Mouse (Mus musculus) right cerebral cortex, adult 2 months (tissue): ENCODE data around the gene Skiv2l.
"Not testable (repeated sequence)": the region's sequence is repeated elsewhere in the genome, so short reads cannot be mapped to it uniquely, and the experiment has no call there.

Experiments
- DNase-seq, 2 experiments: peaks; one replicate each; pipeline ENCODE4 v3.0.0; 2021 to 2022; ENCODE audit warnings: low spot score in 2 of 2

Gene Skiv2l

GRCm38 (mm10) chr17:34813747-34814146, 36.3 kb downstream of the Skiv2l start:
- DNase-seq, result peak; percentile 28 to 30

- DNase-seq, result no peak
Measured at GRCm38 (mm10) chr17:34811275-34811674, 38.7 kb downstream of the Skiv2l start.

- not testable (repeated sequence) for DNase-seq
Measured at GRCm38 (mm10) chr17:34810811-34811210, 39.2 kb downstream of the Skiv2l start.

GRCm38 (mm10) chr17:34810411-34810810, 39.6 kb downstream of the Skiv2l start:
- DNase-seq, result not testable (repeated sequence)

GRCm38 (mm10) chr17:34808599-34809205, 41.3 kb downstream of the Skiv2l start:
- no peak for DNase-seq

GRCm38 (mm10) chr17:34807176-34807575, 42.8 kb downstream of the Skiv2l start:
- no peak for DNase-seq

GRCm38 (mm10) chr17:34804871-34805562, 45.0 kb downstream of the Skiv2l start:
- no peak for DNase-seq

GRCm38 (mm10) chr17:34804301-34804700, 45.7 kb downstream of the Skiv2l start, which contains the start of gene Cyp21a1:
TSS of gene Cyp21a1 (minus strand) at chr17:34804561.
- DNase-seq, result not testable (repeated sequence)

GRCm38 (mm10) chr17:34803367-34803766, 46.6 kb downstream of the Skiv2l start:
- not testable (repeated sequence) for DNase-seq

GRCm38 (mm10) chr17:34802756-34803155, 47.3 kb downstream of the Skiv2l start:
- DNase-seq, result not testable (repeated sequence)

- DNase-seq, result not testable (repeated sequence)
Measured at GRCm38 (mm10) chr17:34800781-34801305, 49.2 kb downstream of the Skiv2l start.

- DNase-seq, result no peak
Measured at GRCm38 (mm10) chr17:34799531-34799925, 50.5 kb downstream of the Skiv2l start.

- no peak for DNase-seq
Measured at GRCm38 (mm10) chr17:34798866-34799530, 51.0 kb downstream of the Skiv2l start.

- DNase-seq, result not testable (repeated sequence)
Measured at GRCm38 (mm10) chr17:34798071-34798470, 51.9 kb downstream of the Skiv2l start.

- not testable (repeated sequence) for DNase-seq
Measured at GRCm38 (mm10) chr17:34797211-34797995, 52.6 kb downstream of the Skiv2l start.

GRCm38 (mm10) chr17:34796311-34797140, 53.5 kb downstream of the Skiv2l start:
- no peak for DNase-seq

- peak; percentile 27 to 31 for DNase-seq
Measured at GRCm38 (mm10) chr17:34795633-34796032, 54.4 kb downstream of the Skiv2l start.

- no peak for DNase-seq
Measured at GRCm38 (mm10) chr17:34795016-34795415, 55.0 kb downstream of the Skiv2l start.
